Mouse (Mus musculus) T-cell, adult 66 days (primary cell): ENCODE data around the gene Disp1. TPM values are rescaled to one million over a fixed set of nuclear protein-coding genes. Genes with fewer than 3 reads are reported as not detected.

Source experiments
- total RNA-seq, 2 experiments: library from RNA; stranded (reverse); gene quantifications; 3 replicates in 1 of 2; 4 replicates in 1 of 2; pipeline ENCODE4 v1.2.4; 2023

Disp1 gene
- 10 to 100 TPM; 20.1 to 22.5 TPM for total RNA-seq

DNA sequence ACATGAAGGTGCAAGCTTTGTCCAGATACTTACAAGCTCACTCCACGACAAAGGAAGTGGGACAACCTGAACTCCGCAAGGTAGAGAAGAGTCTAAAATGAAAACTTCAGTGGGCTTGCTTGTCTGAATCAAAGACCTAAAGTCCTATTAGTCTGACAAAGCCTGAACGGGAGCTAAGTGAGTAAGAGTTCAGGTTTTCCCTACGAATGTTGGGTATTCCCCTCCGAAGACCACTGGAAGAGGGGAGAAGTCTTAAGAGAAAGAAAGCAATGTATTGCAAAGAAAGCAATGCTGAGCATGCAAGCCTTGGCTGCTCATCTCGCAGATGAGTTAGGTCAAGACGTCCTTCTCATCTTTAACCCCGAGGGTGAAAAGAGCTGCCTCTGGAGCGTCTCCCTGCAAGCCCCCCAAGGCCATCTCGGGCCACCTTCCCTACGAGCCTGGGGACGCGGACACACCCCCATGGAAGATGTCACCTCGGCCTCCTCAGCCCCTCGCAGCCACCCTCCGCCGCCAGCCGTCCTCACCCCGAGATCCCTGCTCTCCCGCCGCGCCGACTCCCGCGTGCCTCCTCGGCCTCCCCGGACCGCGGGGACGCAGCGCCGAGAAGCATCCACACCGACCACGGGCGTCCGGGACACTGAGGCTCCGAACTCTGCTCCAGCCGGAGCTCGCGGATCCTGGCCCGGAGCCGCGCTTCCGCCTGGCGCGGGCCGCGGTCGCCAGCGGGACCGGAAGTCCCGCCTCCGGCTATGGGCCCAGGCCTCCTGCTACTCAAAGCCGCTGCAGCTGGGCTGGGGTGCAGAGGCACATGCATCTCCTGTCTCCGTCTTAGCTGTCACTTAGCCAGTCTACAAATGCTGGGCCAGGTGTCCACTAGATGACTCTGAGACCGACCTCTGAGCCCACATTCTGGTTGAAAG is at the start of gene Disp1:
Gene Disp1, minus strand, starts transcription at position 727 of the 923 bp plus-strand sequence.

Other genes starting within 250 kb of the Disp1 start
- 10 to 100 TPM; 45.2 to 51.7 TPM for gene Aida, start 75.1 kb upstream of the Disp1 start, total RNA-seq
- gene Brox, start 75.7 kb upstream of the Disp1 start, total RNA-seq = 10 to 100 TPM; 34.0 to 50.6 TPM
- gene Mia3, start 148.0 kb upstream of the Disp1 start, total RNA-seq = 100 to 1,000 TPM; 203 to 209 TPM
- 10 to 100 TPM; 25.7 to 30.3 TPM for gene Taf1a, start 167.5 kb upstream of the Disp1 start, total RNA-seq
- under 1 TPM in 1 of 2 experiments, not detected in 1; 0.21 TPM for gene Hhipl2, start 196.7 kb upstream of the Disp1 start, total RNA-seq